Mouse (Mus musculus) erythroblast, embryonic 14.5 days (primary cell): ENCODE data around the gene Smg9. TPM values are rescaled to one million over a fixed set of nuclear protein-coding genes. Genes with fewer than 3 reads are reported as not detected.

Experiments
- H3K27me3 ChIP-seq: 2 replicates; pipeline ENCODE4 v1.6.1; 2012; ENCODE audit warnings: inconsistent platforms; ENCODE audit not compliant: control insufficient read depth
- H3K36me3 ChIP-seq: 2 replicates; pipeline ENCODE4 v1.6.1; 2012; ENCODE audit warnings: mild to moderate bottlenecking, inconsistent platforms; ENCODE audit not compliant: control insufficient read depth
- H3K4me1 ChIP-seq: 2 replicates; pipeline ENCODE4 v1.6.1; 2012; ENCODE audit warnings: inconsistent platforms; ENCODE audit not compliant: control insufficient read depth
- H3K4me3 ChIP-seq: replicated peaks from 2 replicates; pipeline ENCODE3; 2012; ENCODE audit warnings: moderate library complexity, mild to moderate bottlenecking, inconsistent platforms
- H3K9me3 ChIP-seq: 2 replicates; pipeline ENCODE4 v1.6.1; 2012; ENCODE audit warnings: low read length, inconsistent platforms, mixed read lengths; ENCODE audit not compliant: control insufficient read depth
- GATA1 ChIP-seq: IDR thresholded peaks from 2 replicates; pipeline ENCODE4 v1.6.1; 2012; ENCODE audit warnings: low read length, inconsistent platforms, mixed read lengths
- TAL1 ChIP-seq: IDR thresholded peaks from 3 replicates; pipeline ENCODE4 v1.6.1; 2012; ENCODE audit warnings: low read length, inconsistent platforms, mixed read lengths
- polyA plus RNA-seq: library from polyadenylated mRNA; stranded (reverse); fragments of >175 nt; gene quantifications from 2 replicates; pipeline ENCODE4 v1.2.3, GENCODE M21; 2012

Smg9 gene
- polyA plus RNA-seq, 1 experiment: 18.4 TPM

- Histone ChIP-seq H3K4me3 (peak overlapping the region; percentile 98), H3K36me3 (peaks cover 89% of the 10 kb centered on the region), H3K27me3 (peaks cover 5% of the 10 kb centered on the region; the same call in 1 of the 2 replicates), H3K9me3 (no peaks in the 10 kb centered on the region), H3K4me1 (peaks cover 91% of the 10 kb centered on the region)
- no peak for TF ChIP-seq GATA1
Observed at GRCm38 (mm10) chr7:24373538-24374379, 25.7 kb upstream of the Smg9 start.

GRCm38 (mm10) chr7:24376456-24376855 lies 23.0 kb upstream of the Smg9 start:
- Histone ChIP-seq H3K9me3 (no peaks in the 10 kb centered on the region), H3K27me3 (peaks cover 5% of the 10 kb centered on the region; the same call in 1 of the 2 replicates), H3K4me1 (peaks cover 96% of the 10 kb centered on the region), H3K4me3 (peak overlapping the region; percentile 80), H3K36me3 (peaks cover 99% of the 10 kb centered on the region)
- no peak for TF ChIP-seq GATA1
- TF ChIP-seq TAL1: no peak

- H3K9me3 ChIP-seq: no peaks in the 10 kb centered on the region
- peaks cover 99% of the 10 kb centered on the region for H3K36me3 ChIP-seq
- H3K27me3 ChIP-seq: peaks cover 5% of the 10 kb centered on the region; the same call in 1 of the 2 replicates
- H3K4me1 ChIP-seq: peaks cover 97% of the 10 kb centered on the region
- TF ChIP-seq GATA1 (peak; percentile 99), TAL1 (peak; percentile 100)
- peak overlapping the region; percentile 80 for H3K4me3 ChIP-seq
Observed at GRCm38 (mm10) chr7:24377091-24377865, 22.1 kb upstream of the Smg9 start.

- peaks cover 97% of the 10 kb centered on the region for H3K4me1 ChIP-seq
- TF ChIP-seq GATA1 (no peak), TAL1 (no peak; the same call in 2 of the 3 replicates)
- peaks cover 99% of the 10 kb centered on the region for H3K36me3 ChIP-seq
- H3K4me3 ChIP-seq: peak overlapping the region; percentile 80
- peaks cover 5% of the 10 kb centered on the region; the same call in 1 of the 2 replicates for H3K27me3 ChIP-seq
- no peaks in the 10 kb centered on the region for H3K9me3 ChIP-seq
Observed at GRCm38 (mm10) chr7:24378049-24378701, 21.2 kb upstream of the Smg9 start.

GRCm38 (mm10) chr7:24379934-24380333 lies 19.5 kb upstream of the Smg9 start:
- Histone ChIP-seq H3K9me3 (no peaks in the 10 kb centered on the region), H3K27me3 (peaks cover 5% of the 10 kb centered on the region; the same call in 1 of the 2 replicates), H3K36me3 (peaks cover 99% of the 10 kb centered on the region), H3K4me3 (peak overlapping the region; percentile 5), H3K4me1 (peaks cover 97% of the 10 kb centered on the region)
- TF ChIP-seq GATA1 (no peak), TAL1 (no peak)

DNA sequence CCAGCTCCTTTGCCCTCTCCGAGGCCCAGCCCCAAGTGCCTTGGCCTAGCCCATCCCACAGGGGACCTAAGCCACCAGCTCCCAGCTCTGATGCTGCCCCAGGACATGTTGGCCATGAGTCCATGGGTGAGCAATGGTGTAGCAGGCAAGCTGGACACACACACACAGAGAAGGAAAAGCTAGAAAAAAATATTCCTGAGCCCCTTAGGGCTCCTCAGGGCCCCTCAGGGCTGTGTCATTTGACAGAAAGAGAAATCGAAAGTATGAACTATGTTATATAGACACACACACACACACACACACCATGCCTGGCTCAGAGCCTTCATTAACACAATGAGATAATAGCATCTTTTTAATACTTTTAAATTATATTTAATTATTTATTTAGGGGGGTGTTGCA lies 19.0 kb upstream of the Smg9 start:
- Histone ChIP-seq H3K9me3 (no peaks in the 10 kb centered on the region), H3K4me3 (peak overlapping the region; percentile 5), H3K4me1 (peaks cover 99% of the 10 kb centered on the region), H3K36me3 (peaks cover 100% of the 10 kb centered on the region), H3K27me3 (peaks cover 5% of the 10 kb centered on the region; the same call in 1 of the 2 replicates)
- TF ChIP-seq TAL1 (no peak), GATA1 (no peak)

- Histone ChIP-seq H3K27me3 (no peaks in the 10 kb centered on the region; the same call in 1 of the 2 replicates), H3K36me3 (peaks cover 100% of the 10 kb centered on the region), H3K4me1 (peaks cover 96% of the 10 kb centered on the region), H3K9me3 (no peaks in the 10 kb centered on the region), H3K4me3 (peak overlapping the region; percentile 2)
- TF ChIP-seq TAL1 (no peak), GATA1 (no peak)
Observed at GRCm38 (mm10) chr7:24382730-24383372, 16.6 kb upstream of the Smg9 start.

GRCm38 (mm10) chr7:24384070-24384469 lies 15.3 kb upstream of the Smg9 start:
- Histone ChIP-seq H3K4me3 (peak overlapping the region; percentile 13), H3K4me1 (peaks cover 94% of the 10 kb centered on the region), H3K36me3 (peaks cover 99% of the 10 kb centered on the region), H3K27me3 (no peaks in the 10 kb centered on the region; the same call in 1 of the 2 replicates), H3K9me3 (no peaks in the 10 kb centered on the region)
- TF ChIP-seq GATA1: peak; percentile 54
- TF ChIP-seq TAL1: peak; percentile 69; the same call in 2 of the 3 replicates
